Mouse (Mus musculus): ENCODE data around the gene Ank3. TPM values are rescaled to one million over a fixed set of nuclear protein-coding genes. Genes with fewer than 3 reads are reported as not detected.
"Not testable (repeated sequence)": the region's sequence is repeated elsewhere in the genome, so short reads cannot be mapped to it uniquely, and the experiment has no call there.

Gene Ank3
- polyA plus RNA-seq (2017; shearing (Covaris generic)): under 1 TPM in 2 of 3 experiments, not detected in 1; 0.58 to 0.98 TPM

GRCm38 (mm10) chr10:69398763-69399590 is at the start of gene Ank3:
Ank3 (plus strand) TSS chr10:69398773.
- no peak for ATAC-seq

GRCm38 (mm10) chr10:69351071-69351841 is 47.3 kb upstream of the Ank3 start:
- no peak for ATAC-seq

- ATAC-seq: no peak
These were observed 46.7 kb upstream of the Ank3 start for GRCm38 (mm10) chr10:69351842-69352211.

GRCm38 (mm10) chr10:69352212-69353085 is 46.1 kb upstream of the Ank3 start, which contains the start of gene Cdk1:
Cdk1 (minus strand) TSS chr10:69352938.
- peak; percentile 98 for ATAC-seq

- not testable (repeated sequence) for ATAC-seq
These were observed 45.5 kb upstream of the Ank3 start for GRCm38 (mm10) chr10:69353086-69353479.

- no peak for ATAC-seq
These were observed 38.9 kb upstream of the Ank3 start for GRCm38 (mm10) chr10:69359666-69360065.

GRCm38 (mm10) chr10:69366208-69366607 is 32.4 kb upstream of the Ank3 start:
- ATAC-seq: no peak

- no peak for ATAC-seq
These were observed 31.6 kb upstream of the Ank3 start for GRCm38 (mm10) chr10:69366877-69367387.

GRCm38 (mm10) chr10:69369321-69369720 is 29.3 kb upstream of the Ank3 start:
- no peak for ATAC-seq

GRCm38 (mm10) chr10:69371441-69371840 is 27.1 kb upstream of the Ank3 start:
- ATAC-seq: no peak

GRCm38 (mm10) chr10:69372061-69372460 is 26.5 kb upstream of the Ank3 start:
- ATAC-seq: no peak

- no peak for ATAC-seq
These were observed 24.6 kb upstream of the Ank3 start for GRCm38 (mm10) chr10:69373796-69374550.

- no peak for ATAC-seq
These were observed 23.4 kb upstream of the Ank3 start for GRCm38 (mm10) chr10:69375154-69375553.

- no peak for ATAC-seq
These were observed 15.4 kb upstream of the Ank3 start for GRCm38 (mm10) chr10:69383186-69383585.

- ATAC-seq: no peak
These were observed 13.9 kb upstream of the Ank3 start for GRCm38 (mm10) chr10:69384640-69385039.

GRCm38 (mm10) chr10:69385136-69385535 is 13.4 kb upstream of the Ank3 start:
- no peak for ATAC-seq

- no peak for ATAC-seq
These were observed 11.8 kb upstream of the Ank3 start for GRCm38 (mm10) chr10:69386767-69387166.

- ATAC-seq: no peak
These were observed 9.1 kb upstream of the Ank3 start for GRCm38 (mm10) chr10:69389511-69389910.

GRCm38 (mm10) chr10:69398197-69398762 is 293 bp upstream of the Ank3 start:
- no peak for ATAC-seq

- no peak for ATAC-seq
These were observed 1.3 kb downstream of the Ank3 start for GRCm38 (mm10) chr10:69399814-69400385.

GRCm38 (mm10) chr10:69405431-69405830 is 6.9 kb downstream of the Ank3 start:
- ATAC-seq: no peak
